Mouse (Mus musculus) CH12.LX (cell line): ENCODE measurements at regions not wholly inside any gene's neighbourhood (a gene's known extent, or its start where the extent isn't known, plus 50 kb on each side); places are given as distances from the start of the nearest gene placed in this dataset.

ENCODE experiments used
- DNase-seq: peaks from one replicate; pipeline ENCODE4 v3.0.0-alpha.2; 2013; ENCODE audit errors: extremely low read depth
- H3K27ac ChIP-seq: 2 replicates; pipeline ENCODE4 v1.5.1; 2012; ENCODE audit warnings: low read depth, mild to moderate bottlenecking, control low read depth, moderate library complexity; ENCODE audit not compliant: insufficient read depth
- H3K27me3 ChIP-seq: replicated peaks from 2 replicates; pipeline ENCODE3; 2012; ENCODE audit warnings: inconsistent platforms
- H3K36me3 ChIP-seq, 2 experiments: replicated peaks in 1 of 2; 2 replicates each; pipeline versions ENCODE3 to v1.6.1; 2012; ENCODE audit warnings: inconsistent platforms in 1 of 2, low read length in 1 of 2, mild to moderate bottlenecking in 1 of 2, mixed read lengths in 1 of 2, moderate library complexity in 1 of 2; ENCODE audit not compliant: control insufficient read depth in 1 of 2, insufficient read depth in 1 of 2
- H3K4me1 ChIP-seq, 2 experiments: 2 replicates each; pipeline ENCODE4 v1.6.1; 2012; ENCODE audit warnings: inconsistent platforms in 1 of 2, moderate library complexity in 1 of 2; ENCODE audit not compliant: insufficient read depth in 2 of 2, control insufficient read depth in 1 of 2
- H3K4me2 ChIP-seq: 2 replicates; pipeline ENCODE4 v1.6.1; 2012; ENCODE audit warnings: low read depth, mild to moderate bottlenecking, control low read depth; ENCODE audit not compliant: poor library complexity, insufficient read depth, severe bottlenecking
- H3K4me3 ChIP-seq, 3 experiments: fragments of 150-350 bp in 1 of 3; sonication (generic) in 1 of 3; replicated peaks in 1 of 3; 2 replicates each; pipeline versions ENCODE3 to v1.5.1; 2011 to 2012; ENCODE audit warnings: low read depth in 2 of 3, low read length in 2 of 3, mild to moderate bottlenecking in 2 of 3, moderate library complexity in 2 of 3, control low read depth in 1 of 3, improper control_type of control experiment in 1 of 3, inconsistent platforms in 1 of 3, mixed read lengths in 1 of 3; ENCODE audit not compliant: poor library complexity in 1 of 3
- H3K79me2 ChIP-seq: replicated peaks from 2 replicates; pipeline ENCODE4 v1.6.1; 2012; ENCODE audit warnings: mild to moderate bottlenecking, moderate library complexity; ENCODE audit not compliant: control insufficient read depth, poor library complexity, insufficient read depth, severe bottlenecking; ENCODE audit errors: extremely low read depth
- H3K9ac ChIP-seq: 2 replicates; pipeline ENCODE4 v1.6.1; 2012; ENCODE audit warnings: low read depth, mild to moderate bottlenecking, control low read depth, moderate library complexity; ENCODE audit not compliant: insufficient read depth
- H3K9me3 ChIP-seq: replicated peaks from 2 replicates; pipeline ENCODE3; 2012; ENCODE audit warnings: low read length, inconsistent platforms, mixed read lengths
- CHD1 ChIP-seq: IDR thresholded peaks from 2 replicates; pipeline ENCODE4 v1.6.1; 2012; ENCODE audit warnings: low read depth, low read length, improper control_type of control experiment, inconsistent platforms
- CHD2 ChIP-seq: IDR thresholded peaks from 2 replicates; pipeline ENCODE4 v1.6.1; 2011; ENCODE audit warnings: low read length, improper control_type of control experiment
- CTCF ChIP-seq, 2 experiments: IDR thresholded peaks in 1 of 2; conservative IDR thresholded peaks in 1 of 2; 2 replicates each; pipeline ENCODE4 v1.5.1; 2011 to 2012; ENCODE audit warnings: low read depth in 2 of 2, low read length in 2 of 2, improper control_type of control experiment in 1 of 2, inconsistent platforms in 1 of 2, mild to moderate bottlenecking in 1 of 2, moderate library complexity in 1 of 2
- EP300 ChIP-seq: IDR thresholded peaks from 2 replicates; pipeline ENCODE4 v1.6.1; 2011; ENCODE audit warnings: low read length, improper control_type of control experiment
- ETS1 ChIP-seq: conservative IDR thresholded peaks from 2 replicates; pipeline ENCODE4 v1.6.1; 2012; ENCODE audit warnings: low read depth, mild to moderate bottlenecking, inconsistent platforms, low read length, improper control_type of control experiment, moderate library complexity
- HCFC1 ChIP-seq: IDR thresholded peaks from 2 replicates; pipeline ENCODE4 v1.6.1; 2012; ENCODE audit warnings: low read depth, mild to moderate bottlenecking, inconsistent platforms, low read length, improper control_type of control experiment
- JUN ChIP-seq: IDR thresholded peaks from 2 replicates; pipeline ENCODE4 v1.6.1; 2011; ENCODE audit warnings: low read depth, mild to moderate bottlenecking, low read length, improper control_type of control experiment, moderate library complexity; ENCODE audit not compliant: insufficient read depth
- MAZ ChIP-seq: IDR thresholded peaks from 2 replicates; pipeline ENCODE4 v1.6.1; 2012; ENCODE audit warnings: low read depth, mild to moderate bottlenecking, inconsistent platforms, low read length, improper control_type of control experiment, moderate library complexity
- MEF2A ChIP-seq: IDR thresholded peaks from 2 replicates; pipeline ENCODE4 v1.6.1; 2014; ENCODE audit warnings: low read depth, mild to moderate bottlenecking, inconsistent platforms, low read length, improper control_type of control experiment, borderline replicate concordance
- POLR2A ChIP-seq: IDR thresholded peaks from 2 replicates; pipeline ENCODE4 v1.6.1; 2011; ENCODE audit warnings: low read depth, mild to moderate bottlenecking, improper control_type of control experiment, low read length
- POLR2AphosphoS2 ChIP-seq: IDR thresholded peaks from 2 replicates; pipeline ENCODE4 v1.6.1; 2011; ENCODE audit warnings: low read depth, low read length, improper control_type of control experiment
- RAD21 ChIP-seq: IDR thresholded peaks from 2 replicates; pipeline ENCODE4 v1.6.1; 2011; ENCODE audit warnings: low read depth, mild to moderate bottlenecking, low read length, improper control_type of control experiment, moderate library complexity
- TCF12 ChIP-seq: IDR thresholded peaks from 2 replicates; pipeline ENCODE4 v1.6.1; 2014; ENCODE audit warnings: low read depth, mild to moderate bottlenecking, inconsistent platforms, low read length, improper control_type of control experiment
- UBTF ChIP-seq: IDR thresholded peaks from 2 replicates; pipeline ENCODE4 v1.6.1; 2012; ENCODE audit warnings: low read depth, mild to moderate bottlenecking, inconsistent platforms, low read length, improper control_type of control experiment, moderate library complexity
- USF1 ChIP-seq: IDR thresholded peaks from 2 replicates; pipeline ENCODE4 v1.6.1; 2014; ENCODE audit warnings: low read depth, mild to moderate bottlenecking, inconsistent platforms, low read length, improper control_type of control experiment
- ZKSCAN1 ChIP-seq: IDR thresholded peaks from 2 replicates; pipeline ENCODE4 v1.6.1; 2012; ENCODE audit warnings: low read depth, inconsistent platforms, low read length, improper control_type of control experiment, borderline replicate concordance
- dilution Hi-C: fragments of 300-500 bp; cut with MboI; formaldehyde crosslinking; loops from 2 replicates; pipeline ENCODE4 v1.14.3; 2020; ENCODE audit warnings: low sequenced_read_pairs; ENCODE audit not compliant: extremely low pct_unique_long_range_greater_than_20kb, extremely low pct_ligation_motif_present
- in situ Hi-C: fragments of 300-500 bp; cut with MboI; formaldehyde crosslinking; loops from 3 replicates; pipeline ENCODE4 v1.14.3; 2019; ENCODE audit warnings: low sequenced_read_pairs, low pct_ligation_motif_present, low pct_unique_long_range_greater_than_20kb, mixed read lengths

DNA sequence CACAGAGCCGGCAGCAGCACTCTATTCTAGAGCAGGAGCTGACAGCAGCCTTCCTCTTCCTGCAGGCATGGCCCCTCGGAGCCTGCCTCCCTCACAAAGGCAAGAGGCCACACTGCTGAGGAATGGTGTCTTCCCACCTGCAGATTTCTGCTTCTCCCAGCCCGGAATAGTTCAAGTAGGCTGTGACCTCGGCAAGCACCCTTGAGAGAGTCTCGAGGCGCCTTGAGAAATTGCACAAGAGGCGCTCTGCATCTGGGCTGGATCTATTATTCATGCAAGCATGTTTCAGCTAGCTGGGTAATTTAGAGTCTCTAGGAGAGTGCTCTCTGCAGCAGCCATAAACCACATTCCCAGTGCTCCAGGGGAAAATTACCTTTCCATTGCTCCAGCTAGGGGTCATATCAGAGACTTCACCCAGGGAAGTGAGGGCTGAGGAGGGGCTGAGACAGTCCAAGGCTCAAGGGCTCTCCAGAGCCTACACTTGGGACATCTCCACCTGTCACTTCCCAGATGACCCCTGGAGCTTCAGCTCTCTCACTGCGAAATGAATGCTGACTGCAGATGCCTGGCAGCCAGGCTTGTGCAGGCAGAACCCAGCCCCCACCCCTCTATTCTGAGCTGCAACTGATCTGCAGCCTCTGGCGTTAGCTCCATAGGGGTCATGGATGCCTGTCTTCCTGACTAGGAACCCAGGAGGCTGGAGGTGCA, 247.9 kb upstream of the Myt1l start:
- dilution Hi-C loops (no loop called here), in situ Hi-C loops (no loop called here)
- no peak overlapping the region for H3K4me2 ChIP-seq
- peaks cover 5% of the 10 kb centered on the region for H3K27me3 ChIP-seq
- H3K9me3 ChIP-seq = no peaks in the 10 kb centered on the region
- TF ChIP-seq POLR2A (no peak), TCF12 (no peak), USF1 (no peak), CHD2 (no peak), EP300 (no peak), UBTF (no peak), ZKSCAN1 (no peak)
- TF ChIP-seq, all 38 proteins: peak for 0
- H3K36me3 ChIP-seq = no peaks in the 10 kb centered on the region
- no peak overlapping the region for H3K27ac ChIP-seq
- peaks cover 3 to 10% of the 10 kb centered on the region in 2 experiments; a peak in 2 of 4 replicates for H3K4me1 ChIP-seq
- no peak for DNase-seq
- H3K79me2 ChIP-seq = no peaks in the 10 kb centered on the region
- H3K4me3 ChIP-seq = no peak overlapping the region
- H3K9ac ChIP-seq = no peak overlapping the region

DNA sequence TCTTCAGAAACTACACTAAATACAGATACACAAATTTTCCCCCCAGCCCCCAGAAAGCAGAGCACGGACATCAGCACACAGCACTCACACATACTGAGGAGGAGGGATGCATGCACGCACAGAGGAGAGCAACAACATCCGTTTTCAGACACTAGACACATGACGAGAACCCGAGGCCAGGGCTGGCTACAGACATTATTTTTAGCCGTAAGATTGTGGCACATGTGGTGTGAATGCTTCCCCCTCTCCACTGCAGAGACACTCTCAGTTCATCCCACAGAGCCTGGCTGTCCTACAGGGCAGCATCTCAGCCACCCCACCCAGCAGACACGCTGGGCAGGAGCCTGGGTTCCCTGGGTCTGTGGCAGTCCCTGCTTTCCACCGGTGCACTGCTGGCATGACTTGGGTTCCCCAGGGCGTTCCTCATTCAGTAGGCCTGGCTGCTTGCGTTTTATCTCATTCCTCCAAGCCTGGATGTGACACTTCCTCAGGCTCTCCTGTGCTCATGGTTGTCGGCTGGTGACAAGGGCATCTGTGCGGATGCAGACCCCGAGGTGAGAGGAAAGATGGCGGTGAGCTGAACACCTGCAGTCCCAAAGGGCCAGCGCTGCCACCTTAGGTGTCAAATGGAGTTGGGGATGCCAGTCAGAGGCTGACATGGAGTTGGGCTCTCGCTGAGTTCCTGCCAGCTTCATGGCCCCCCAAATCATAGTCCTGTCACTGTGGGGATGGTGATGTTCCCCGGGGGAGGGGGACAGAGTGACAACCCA, 247.1 kb upstream of the Myt1l start:
- Histone ChIP-seq H3K27ac (no peak overlapping the region), H3K4me2 (no peak overlapping the region), H3K79me2 (no peaks in the 10 kb centered on the region), H3K4me3 (no peak overlapping the region), H3K27me3 (peaks cover 5% of the 10 kb centered on the region), H3K9me3 (no peaks in the 10 kb centered on the region), H3K9ac (no peak overlapping the region), H3K36me3 (no peaks in the 10 kb centered on the region), H3K4me1 (peaks cover 3 to 7% of the 10 kb centered on the region in 2 experiments; a peak in 1 of 4 replicates)
- dilution Hi-C loops (no loop called here), in situ Hi-C loops (no loop called here)
- TF ChIP-seq MEF2A (no peak), MAZ (no peak), POLR2A (no peak), ETS1 (no peak), CTCF (conservative IDR thresholded peaks at IDR 0.05 in 1 of 2, IDR thresholded peaks at IDR 0.05 in 1 of 2; ENCODE audit: low read depth in 2 of 2, low read length in 2 of 2) (no peak), JUN (no peak), RAD21 (no peak), POLR2AphosphoS2 (no peak), CHD1 (no peak), HCFC1 (no peak)
- no peak for DNase-seq
